Mouse (Mus musculus) cerebellum, adult 2 months (tissue): ENCODE measurements around the gene Sh3pxd2b.

Source experiments
- CTCF ChIP-seq: fragments of 200-500 bp; IDR thresholded peaks from 2 replicates; pipeline ENCODE4 v1.5.1; 2011; ENCODE audit warnings: low read depth, mild to moderate bottlenecking, control low read depth, low read length, moderate library complexity, borderline replicate concordance; ENCODE audit not compliant: insufficient read depth
- POLR2A ChIP-seq: fragments of 200-500 bp; IDR thresholded peaks from 2 replicates; pipeline ENCODE4 v1.6.1; 2011; ENCODE audit warnings: low read length, control low read depth, borderline replicate concordance; ENCODE audit not compliant: insufficient read depth

DNA sequence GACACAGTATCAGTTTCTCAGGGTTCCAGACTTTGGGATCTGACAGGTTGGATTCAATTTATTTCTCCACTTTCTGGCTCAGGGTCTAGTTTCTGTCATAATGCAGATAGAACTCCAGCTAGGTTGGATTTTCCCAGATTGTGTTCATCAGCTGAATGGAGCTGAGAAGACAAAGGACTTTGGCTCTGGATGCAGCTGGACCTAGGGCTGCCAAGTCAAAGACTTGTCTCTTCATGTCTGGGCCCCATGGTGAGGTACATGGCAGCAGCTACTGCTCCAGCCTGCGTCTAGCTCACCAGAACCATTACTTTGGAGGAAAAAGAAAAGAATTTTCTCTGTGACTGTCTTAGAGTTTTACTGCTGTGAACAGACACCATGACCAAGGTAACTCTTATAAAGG lies 28.5 kb downstream of the Sh3pxd2b start:
- TF ChIP-seq POLR2A (no peak), CTCF (no peak)
